Mouse (Mus musculus) urinary bladder, postnatal 14 days (tissue): ENCODE results near the gene Tmod2.
"Not testable (repeated sequence)": the region's sequence is repeated elsewhere in the genome, so short reads cannot be mapped to it uniquely, and the experiment has no call there.

Experiments
- DNase-seq: peaks from one replicate; pipeline ENCODE4 v3.0.0; 2021; ENCODE audit warnings: low spot score

Gene Tmod2

GRCm38 (mm10) chr9:75610571-75611493, at the start of gene Tmod2:
Tmod2 (minus strand) TSS chr9:75611325.
- DNase-seq, result peak; percentile 37

- no peak for DNase-seq
Measured at GRCm38 (mm10) chr9:75660917-75661316, 49.8 kb upstream of the Tmod2 start.

GRCm38 (mm10) chr9:75656456-75656855, 45.3 kb upstream of the Tmod2 start:
- DNase-seq, result peak; percentile 24

- peak; percentile 36 for DNase-seq
Measured at GRCm38 (mm10) chr9:75653981-75654911, 43.1 kb upstream of the Tmod2 start.

GRCm38 (mm10) chr9:75645405-75645804, 34.3 kb upstream of the Tmod2 start:
- no peak for DNase-seq

- DNase-seq, result no peak
Measured at GRCm38 (mm10) chr9:75634226-75634625, 23.1 kb upstream of the Tmod2 start.

GRCm38 (mm10) chr9:75633603-75634002, 22.5 kb upstream of the Tmod2 start:
- DNase-seq, result no peak

GRCm38 (mm10) chr9:75632902-75633301, 21.8 kb upstream of the Tmod2 start:
- DNase-seq, result no peak

- DNase-seq, result no peak
Measured at GRCm38 (mm10) chr9:75632111-75632510, 21.0 kb upstream of the Tmod2 start.

- DNase-seq, result no peak
Measured at GRCm38 (mm10) chr9:75630823-75631454, 19.8 kb upstream of the Tmod2 start.

GRCm38 (mm10) chr9:75626308-75626604, 15.1 kb upstream of the Tmod2 start:
- peak; percentile 47 for DNase-seq

- DNase-seq, result peak; percentile 79
Measured at GRCm38 (mm10) chr9:75625556-75626307, 14.6 kb upstream of the Tmod2 start, which contains the start of gene Lysmd2. Lysmd2 (plus strand) TSS chr9:75625741.

- DNase-seq, result no peak
Measured at GRCm38 (mm10) chr9:75624983-75625555, 13.9 kb upstream of the Tmod2 start.

GRCm38 (mm10) chr9:75621428-75621827, 10.3 kb upstream of the Tmod2 start:
- DNase-seq, result no peak

- DNase-seq, result not testable (repeated sequence)
Measured at GRCm38 (mm10) chr9:75619761-75620160, 8.6 kb upstream of the Tmod2 start.

- DNase-seq, result no peak
Measured at GRCm38 (mm10) chr9:75618836-75619400, 7.8 kb upstream of the Tmod2 start.

GRCm38 (mm10) chr9:75616560-75616959, 5.4 kb upstream of the Tmod2 start:
- no peak for DNase-seq

GRCm38 (mm10) chr9:75609965-75610364, 1.2 kb downstream of the Tmod2 start:
- DNase-seq, result no peak

GRCm38 (mm10) chr9:75609505-75609904, 1.6 kb downstream of the Tmod2 start:
- no peak for DNase-seq

GRCm38 (mm10) chr9:75607496-75607895, 3.6 kb downstream of the Tmod2 start:
- no peak for DNase-seq

- no peak for DNase-seq
Measured at GRCm38 (mm10) chr9:75601510-75601909, 9.6 kb downstream of the Tmod2 start.
